Mouse (Mus musculus) liver, embryonic 14.5 days (tissue): ENCODE measurements around the gene Scp2. TPM values are rescaled to one million over a fixed set of nuclear protein-coding genes. Genes with fewer than 3 reads are reported as not detected.
A peak's percentile ranks its signal among the peaks of the same experiment; 100 is the strongest.
"Not testable (repeated sequence)": the region's sequence is repeated elsewhere in the genome, so short reads cannot be mapped to it uniquely, and the experiment has no call there.

Experiments used
- ATAC-seq: fragments of 200-750 bp; cut with Nextera tagmentation; 2 replicates; pipeline ENCODE4 v1.8.0; 2017; ENCODE audit warnings: moderate number of reproducible peaks, mild to moderate bottlenecking, moderate library complexity; ENCODE audit not compliant: insufficient read depth
- DNase-seq, 3 experiments: peaks; one replicate each; pipeline ENCODE4 v3.0.0-alpha.2; 2012 to 2013; ENCODE audit warnings: low read depth in 3 of 3, low spot score in 3 of 3
- H3K27ac ChIP-seq: fragments of 300-500 bp; sonication (generic); 2 replicates; pipeline ENCODE4 v1.5.1; 2014; ENCODE audit warnings: moderate library complexity, mild to moderate bottlenecking, control low read depth, inconsistent platforms
- H3K27me3 ChIP-seq: fragments of 300-500 bp; sonication (generic); 2 replicates; pipeline ENCODE4 v1.6.1; 2014; ENCODE audit warnings: mild to moderate bottlenecking, low read length, moderate library complexity; ENCODE audit not compliant: control insufficient read depth, insufficient read depth
- H3K36me3 ChIP-seq: fragments of 300-500 bp; sonication (generic); replicated peaks from 2 replicates; pipeline ENCODE4 v1.6.1; 2014; ENCODE audit warnings: low read depth; ENCODE audit not compliant: control insufficient read depth, insufficient read depth
- H3K4me1 ChIP-seq, 2 experiments: fragments of 200-500 bp in 1 of 2; fragments of 300-500 bp in 1 of 2; sonication (generic) in 1 of 2; replicated peaks; 2 replicates each; pipeline ENCODE4 v1.6.1; 2012 to 2014; ENCODE audit warnings: antibody characterized with exemption in 1 of 2, inconsistent platforms in 1 of 2, low read length in 1 of 2; ENCODE audit not compliant: control insufficient read depth in 2 of 2, insufficient read depth in 2 of 2
- H3K4me2 ChIP-seq: fragments of 300-500 bp; sonication (generic); 2 replicates; pipeline ENCODE4 v1.6.1; 2014; ENCODE audit warnings: low read depth, mild to moderate bottlenecking, control low read depth, moderate library complexity
- H3K4me3 ChIP-seq, 2 experiments: fragments of 200-500 bp in 1 of 2; fragments of 300-500 bp in 1 of 2; sonication (generic) in 1 of 2; 2 replicates each; pipeline ENCODE4 v1.5.1; 2012 to 2014; ENCODE audit warnings: low read depth in 2 of 2, low read length in 2 of 2, mild to moderate bottlenecking in 2 of 2, control low read depth in 1 of 2, inconsistent platforms in 1 of 2, moderate library complexity in 1 of 2; ENCODE audit not compliant: insufficient read depth in 1 of 2
- H3K9ac ChIP-seq: fragments of 300-500 bp; sonication (generic); replicated peaks from 2 replicates; pipeline ENCODE4 v1.6.1; 2014; ENCODE audit warnings: mild to moderate bottlenecking, control low read depth, moderate library complexity
- H3K9me3 ChIP-seq: fragments of 300-500 bp; sonication (generic); 2 replicates; pipeline ENCODE4 v1.6.1; 2016; ENCODE audit warnings: low read length, mixed read lengths; ENCODE audit not compliant: control insufficient read depth
- CTCF ChIP-seq: IDR thresholded peaks from 2 replicates; pipeline ENCODE4 v1.5.1; 2016; ENCODE audit warnings: antibody characterized with exemption, low read depth, control low read depth
- EP300 ChIP-seq: IDR thresholded peaks from 2 replicates; pipeline ENCODE4 v1.6.1; 2016; ENCODE audit warnings: antibody characterized with exemption, low read depth
- WGBS: fragments of 180-500 bp; shearing (Covaris S2); extraction: QIAGEN DNeasy Blood & Tissue Kit; methylation state at CpG from one replicate; pipeline ENCODE4 v1.1.7; 2014; ENCODE audit not compliant: insufficient replicate concordance; 5-methylcytosine and 5-hydroxymethylcytosine counted together
- polyA plus RNA-seq, 2 experiments: library from polyadenylated mRNA; depleted of rRNA in 1 of 2; stranded (reverse) in 1 of 2; unstranded in 1 of 2; fragments of >200 nt; fragmentation: Nextera tagmentation in 1 of 2; extraction: Ambion mirVana in 1 of 2; gene quantifications; 2 replicates each; pipeline versions ENCODE4 v1.2.1 to v1.2.3; 2012 to 2014

Gene Scp2
- polyA plus RNA-seq, 2 experiments, result 195 to 311 TPM

- Histone ChIP-seq H3K4me2 (no peak overlapping the region), H3K27ac (no peak overlapping the region), H3K4me1 (peaks cover 0 to 4% of the 10 kb centered on the region in 2 experiments; a peak in 2 of 4 replicates), H3K27me3 (no peaks in the 10 kb centered on the region), H3K9me3 (no peaks in the 10 kb centered on the region), H3K4me3 (no peak overlapping the region), H3K36me3 (no peaks in the 10 kb centered on the region), H3K9ac (no peak overlapping the region)
- TF ChIP-seq EP300 (no peak), CTCF (no peak)
- DNase-seq (no peak), ATAC-seq (peak; percentile 45; the same call in 1 of the 2 replicates)
- 59% methylated on average over 6 of the region's 6 CpGs for WGBS
Measured at GRCm38 (mm10) chr4:108083032-108083735, 61.6 kb downstream of the Scp2 start.

GRCm38 (mm10) chr4:108082401-108082806, 62.4 kb downstream of the Scp2 start:
- 50% methylated on average over 2 of the region's 2 CpGs for WGBS
- no peak for TF ChIP-seq CTCF
- no peak for TF ChIP-seq EP300
- Histone ChIP-seq H3K4me2 (no peak overlapping the region), H3K4me3 (no peak overlapping the region), H3K27me3 (no peaks in the 10 kb centered on the region), H3K9ac (no peak overlapping the region), H3K36me3 (no peaks in the 10 kb centered on the region), H3K9me3 (no peaks in the 10 kb centered on the region), H3K27ac (no peak overlapping the region), H3K4me1 (peaks cover 0 to 4% of the 10 kb centered on the region in 2 experiments; a peak in 2 of 4 replicates)
- ATAC-seq (no peak), DNase-seq (no peak)

GRCm38 (mm10) chr4:108080876-108081275, 63.9 kb downstream of the Scp2 start:
- no peak overlapping the region for H3K4me3 ChIP-seq
- no peak overlapping the region for H3K9ac ChIP-seq
- no peaks in the 10 kb centered on the region for H3K27me3 ChIP-seq
- DNase-seq (no peak), ATAC-seq (no peak)
- no peak for TF ChIP-seq EP300
- TF ChIP-seq CTCF, result no peak
- H3K36me3 ChIP-seq, result no peaks in the 10 kb centered on the region
- H3K4me2 ChIP-seq, result no peak overlapping the region
- H3K27ac ChIP-seq, result no peak overlapping the region
- 57% methylated on average over 5 of the region's 5 CpGs for WGBS
- peaks cover 0 to 4% of the 10 kb centered on the region in 2 experiments; a peak in 2 of 4 replicates for H3K4me1 ChIP-seq
- no peaks in the 10 kb centered on the region for H3K9me3 ChIP-seq

- Histone ChIP-seq H3K36me3 (no peaks in the 10 kb centered on the region), H3K27ac (no peak overlapping the region), H3K9ac (no peak overlapping the region), H3K4me2 (no peak overlapping the region), H3K4me3 (no peak overlapping the region), H3K27me3 (no peaks in the 10 kb centered on the region), H3K4me1 (peaks cover 0 to 4% of the 10 kb centered on the region in 2 experiments; a peak in 2 of 4 replicates), H3K9me3 (no peaks in the 10 kb centered on the region)
- ATAC-seq (no peak), DNase-seq (no peak)
- TF ChIP-seq CTCF, result no peak
- no peak for TF ChIP-seq EP300
- 66% methylated on average over 2 of the region's 2 CpGs for WGBS
Measured at GRCm38 (mm10) chr4:108079762-108080161, 65.0 kb downstream of the Scp2 start.

- not testable (repeated sequence) for ATAC-seq
- WGBS, result 76% methylated on average over 15 of the region's 15 CpGs
Measured at GRCm38 (mm10) chr4:108079191-108079590, 65.6 kb downstream of the Scp2 start.

More at GRCm38 (mm10) chr4:108079191-108079590, 65.6 kb downstream of the Scp2 start:
- DNase-seq, H3K9ac ChIP-seq, H3K4me3 ChIP-seq, H3K4me2 ChIP-seq, H3K27ac ChIP-seq, H3K4me1 ChIP-seq, H3K9me3 ChIP-seq, H3K36me3 ChIP-seq, H3K27me3 ChIP-seq: not testable (repeated sequence)
